Mouse (Mus musculus) liver (tissue): ENCODE measurements around the gene Gpr3.

Source experiments
- DNase-seq: peaks from one replicate; pipeline ENCODE4 v3.0.0-alpha.2; 2020; ENCODE audit warnings: mixed read lengths

Gpr3 gene

DNA sequence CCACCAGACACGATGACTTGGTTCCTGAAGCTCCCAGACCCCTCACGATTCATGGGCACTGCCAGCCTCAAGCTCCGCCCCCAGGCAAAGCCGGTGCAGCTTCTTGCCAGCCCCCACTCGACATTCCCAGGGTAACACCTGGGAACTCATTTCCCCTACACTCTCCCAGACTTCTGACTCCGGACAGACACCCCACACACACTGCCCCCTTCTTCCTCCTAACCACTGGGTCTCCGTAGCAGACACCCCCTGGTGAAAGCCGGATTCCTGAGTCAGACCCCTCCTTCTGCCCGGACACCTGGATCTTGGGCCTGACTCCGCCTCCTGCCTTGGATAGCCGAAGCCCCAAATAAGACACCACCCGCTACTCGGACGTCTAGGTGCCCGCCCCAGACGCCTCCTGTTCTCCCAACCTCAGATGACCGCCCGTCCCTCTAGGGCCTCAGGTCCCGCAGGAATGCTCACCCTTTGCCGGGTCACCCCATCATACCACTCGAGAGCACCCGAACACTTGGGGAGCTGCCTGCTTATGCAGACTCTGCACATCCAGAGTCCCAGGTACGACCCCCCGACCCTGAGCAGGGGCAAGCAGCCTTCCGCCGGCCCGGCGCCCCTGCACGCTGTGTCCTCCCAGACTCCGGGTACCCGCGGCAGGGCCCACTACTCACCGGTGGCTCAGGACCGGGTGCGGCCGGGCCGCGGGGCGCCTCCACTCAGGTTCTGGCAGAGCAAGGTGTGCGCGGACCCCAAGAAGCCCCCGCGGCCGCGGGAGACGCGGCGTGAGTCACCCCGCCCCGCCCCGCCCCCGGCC, at the start of gene Gpr3, which contains the start of gene Cd164l2:
TSS of gene Gpr3 (minus strand) at position 786 of the 811 bp plus-strand sequence.
TSS of gene Cd164l2 (plus strand) at position 381 of the 811 bp plus-strand sequence.
- no peak for DNase-seq

DNA sequence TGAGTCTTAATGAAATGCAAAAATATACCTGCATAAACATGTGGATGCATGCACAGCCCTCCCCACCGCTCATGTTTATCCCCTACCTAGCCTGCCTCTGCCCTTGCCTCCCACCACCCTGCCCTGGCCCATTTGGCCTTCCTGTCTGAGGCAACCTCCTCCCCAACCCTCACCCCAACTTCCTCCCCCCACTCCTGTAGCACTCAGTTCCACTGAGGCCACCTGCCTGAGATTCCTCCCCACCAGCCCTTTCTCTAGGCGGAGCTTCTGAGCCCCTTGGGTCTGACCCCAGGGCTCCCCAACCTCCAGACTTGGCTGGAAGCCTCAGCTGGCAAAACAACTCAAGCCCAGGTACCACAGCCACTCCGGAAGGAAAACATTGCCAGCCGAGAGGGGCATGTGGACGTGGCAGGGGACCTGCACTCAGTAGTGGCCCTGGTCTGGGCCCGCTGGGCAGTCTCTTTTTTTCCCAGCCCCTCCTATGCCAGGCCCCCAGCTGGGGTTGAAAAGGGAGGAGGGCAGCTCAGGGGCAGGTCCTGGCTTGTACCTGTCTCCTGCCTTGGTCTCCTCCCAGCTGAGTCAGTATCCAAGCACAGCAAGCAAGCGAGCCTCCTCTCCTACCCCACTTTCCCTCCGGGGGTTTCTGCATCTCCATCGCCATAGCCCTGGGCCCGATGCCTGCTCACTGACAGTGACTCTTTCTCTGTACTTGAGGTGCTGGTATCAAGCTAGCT, 49.5 kb upstream of the Gpr3 start:
- no peak for DNase-seq

DNA sequence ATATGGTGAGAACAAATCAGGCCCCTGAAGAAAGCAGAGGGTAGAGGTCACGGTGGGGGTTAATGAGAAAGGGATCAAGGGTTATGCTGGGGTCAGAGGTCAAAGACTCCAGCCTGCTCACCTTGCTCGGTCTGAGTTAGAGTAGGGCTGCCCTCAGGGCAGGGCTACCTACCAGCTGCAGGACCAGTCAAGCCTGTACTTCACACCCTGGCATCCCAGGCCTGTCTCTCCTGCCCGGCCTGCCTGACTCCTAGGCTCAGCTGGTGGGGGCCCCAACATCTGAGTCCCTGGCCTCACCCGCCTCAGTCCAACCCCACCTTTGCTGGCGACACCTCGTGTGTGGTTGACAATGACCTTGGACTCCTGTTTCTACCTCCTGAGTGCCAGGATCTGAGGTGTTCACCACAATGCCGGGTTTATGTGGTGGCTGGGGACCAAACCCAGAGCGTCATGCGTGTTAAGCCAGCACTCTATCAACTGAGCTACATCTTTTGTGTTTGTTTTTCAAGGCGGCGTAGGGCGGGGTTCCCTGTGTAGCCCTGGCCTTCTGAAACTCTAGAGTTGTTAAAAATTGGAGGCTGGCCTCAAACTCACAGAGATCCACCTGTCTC, 45.6 kb upstream of the Gpr3 start:
- no peak for DNase-seq

DNA sequence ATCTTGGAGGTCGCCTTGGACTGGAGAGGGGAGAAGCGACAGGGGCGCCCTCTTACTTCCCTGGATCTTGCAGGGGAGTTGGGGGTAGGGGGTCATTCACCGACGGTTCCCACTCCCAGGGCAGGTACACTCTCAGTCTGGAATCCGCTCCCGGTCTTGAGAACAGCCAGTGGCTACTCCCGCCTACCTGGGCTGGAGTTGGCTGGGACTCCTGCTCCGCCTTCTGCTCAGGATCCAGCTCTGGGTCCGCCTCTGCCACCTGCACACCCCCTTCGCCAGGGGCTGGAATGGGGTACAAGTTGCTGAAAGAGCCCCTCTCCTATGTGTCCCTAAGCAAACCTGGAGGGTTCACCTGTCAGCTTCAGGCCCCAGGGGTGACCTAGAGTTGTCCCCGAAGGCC, 44.9 kb upstream of the Gpr3 start:
- no peak for DNase-seq

DNA sequence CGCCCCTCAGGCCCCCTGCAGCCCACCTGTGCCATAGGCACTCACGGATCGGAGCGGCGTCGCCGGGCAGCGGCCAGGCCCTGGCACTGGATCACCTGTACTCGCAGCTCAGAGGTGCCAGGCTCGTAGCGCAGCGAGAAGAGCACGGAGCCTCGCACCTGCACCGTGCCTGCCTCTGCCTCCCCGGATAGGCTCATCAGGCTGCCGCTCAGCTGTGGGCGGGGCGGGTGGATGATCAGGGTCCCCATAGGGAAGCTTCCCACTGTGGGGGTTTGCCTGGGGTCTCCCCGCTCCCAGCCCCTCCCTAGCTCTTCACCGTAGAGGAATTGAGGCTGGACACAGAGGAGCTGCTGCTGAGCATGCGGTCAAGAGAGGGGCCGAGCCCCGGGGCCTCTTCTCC, 44.5 kb upstream of the Gpr3 start:
- DNase-seq, result no peak

DNA sequence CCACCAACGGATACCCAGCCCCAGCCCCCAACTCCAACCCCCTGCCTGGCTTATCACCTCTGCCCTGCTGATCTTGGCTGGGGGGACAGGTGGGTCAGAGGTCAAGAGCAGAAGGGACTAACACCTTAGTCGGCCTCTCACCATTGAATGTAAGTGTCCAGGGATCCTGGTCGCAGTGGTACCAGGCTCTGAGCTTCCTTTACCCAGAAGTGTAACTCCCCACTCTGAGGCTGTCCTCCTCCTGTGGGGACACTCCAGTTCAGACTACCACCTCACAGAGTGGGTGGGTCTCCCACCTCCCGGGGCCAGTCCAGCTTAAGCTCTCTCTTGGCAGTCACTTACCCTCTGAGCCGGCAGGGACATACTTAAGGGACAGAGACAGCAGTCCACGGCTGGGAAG, 43.1 kb upstream of the Gpr3 start:
- DNase-seq, result no peak

GRCm38 (mm10) chr4:133253412-133253811, 41.1 kb upstream of the Gpr3 start:
- DNase-seq, result no peak

DNA sequence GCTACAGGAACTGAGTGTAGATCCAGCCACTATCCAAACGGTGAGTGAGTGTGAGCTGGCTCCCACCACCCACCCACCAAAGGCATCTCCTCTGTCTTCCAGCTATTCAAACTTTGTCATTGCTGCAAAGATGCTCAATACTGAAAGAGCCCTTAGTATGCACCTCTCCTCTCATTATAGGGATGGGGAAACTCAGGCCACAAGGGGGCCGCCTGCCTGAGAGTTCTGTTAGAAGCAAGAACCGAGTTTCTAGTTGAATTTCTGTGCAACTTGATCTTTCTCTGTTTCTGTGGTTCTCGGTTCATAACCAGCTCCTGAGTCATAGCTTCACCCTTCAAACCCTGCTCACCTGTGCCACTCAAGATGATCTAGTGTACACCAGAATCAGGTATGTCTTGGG, 39.8 kb upstream of the Gpr3 start:
- no peak for DNase-seq

- DNase-seq, result peak; percentile 22
Measured at GRCm38 (mm10) chr4:133251214-133251613, 38.9 kb upstream of the Gpr3 start.

DNA sequence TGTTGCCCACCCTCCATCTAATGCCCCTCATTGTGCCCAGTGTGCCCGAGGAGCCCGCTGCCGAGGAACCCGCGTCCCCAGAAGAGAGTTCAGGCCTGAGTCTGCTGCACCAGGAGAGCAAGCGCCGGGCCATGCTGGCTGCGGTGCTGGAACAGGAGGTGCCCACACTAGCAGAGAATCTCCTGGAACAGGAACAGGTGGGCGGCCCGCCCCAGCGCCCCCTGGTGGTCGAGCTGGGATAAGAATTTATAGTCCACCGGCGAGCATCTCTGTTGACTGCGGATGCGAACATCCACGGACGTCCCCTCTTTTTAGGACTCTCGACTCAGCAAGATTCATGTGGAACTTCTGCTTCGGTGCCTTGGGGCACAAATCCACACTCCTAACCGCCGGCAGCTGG, 38.3 kb upstream of the Gpr3 start:
- peak; percentile 87 for DNase-seq

- DNase-seq, result peak; percentile 84
Measured at GRCm38 (mm10) chr4:133247806-133248449, 35.6 kb upstream of the Gpr3 start.

GRCm38 (mm10) chr4:133247072-133247471, 34.7 kb upstream of the Gpr3 start:
- DNase-seq, result no peak

- no peak for DNase-seq
Measured at GRCm38 (mm10) chr4:133244289-133244688, 32.0 kb upstream of the Gpr3 start.

GRCm38 (mm10) chr4:133243538-133243937, 31.2 kb upstream of the Gpr3 start:
- no peak for DNase-seq

- DNase-seq, result no peak
Measured at GRCm38 (mm10) chr4:133242710-133243109, 30.4 kb upstream of the Gpr3 start.

- no peak for DNase-seq
Measured at GRCm38 (mm10) chr4:133241910-133242309, 29.6 kb upstream of the Gpr3 start.

GRCm38 (mm10) chr4:133240934-133241908, 28.9 kb upstream of the Gpr3 start:
- peak; percentile 94 for DNase-seq

DNA sequence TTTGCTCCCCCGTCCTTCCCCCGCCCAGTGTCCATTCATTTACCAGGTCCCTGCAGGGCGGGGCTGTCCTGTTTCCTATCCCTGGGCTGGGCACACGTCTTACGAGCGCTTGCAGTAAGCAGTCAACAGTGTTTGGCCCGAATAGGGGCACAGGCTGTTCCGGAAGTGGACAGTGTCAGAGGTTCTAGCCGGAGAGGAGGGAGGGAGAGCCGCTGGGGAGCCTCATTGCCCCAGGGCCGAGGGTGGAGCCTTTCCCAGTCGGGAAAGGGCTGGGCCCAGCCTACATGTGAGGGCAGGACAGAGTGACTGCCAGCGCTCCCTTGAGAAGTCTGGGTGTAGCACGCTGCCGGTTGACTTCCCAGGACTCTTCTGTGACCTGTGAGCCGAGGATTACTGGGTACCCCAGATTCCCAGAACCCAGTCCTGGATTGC, 28.2 kb upstream of the Gpr3 start, which contains the start of gene Map3k6:
TSS of gene Map3k6 (plus strand) at position 329 of the 432 bp plus-strand sequence.
- DNase-seq, result peak; percentile 75

DNA sequence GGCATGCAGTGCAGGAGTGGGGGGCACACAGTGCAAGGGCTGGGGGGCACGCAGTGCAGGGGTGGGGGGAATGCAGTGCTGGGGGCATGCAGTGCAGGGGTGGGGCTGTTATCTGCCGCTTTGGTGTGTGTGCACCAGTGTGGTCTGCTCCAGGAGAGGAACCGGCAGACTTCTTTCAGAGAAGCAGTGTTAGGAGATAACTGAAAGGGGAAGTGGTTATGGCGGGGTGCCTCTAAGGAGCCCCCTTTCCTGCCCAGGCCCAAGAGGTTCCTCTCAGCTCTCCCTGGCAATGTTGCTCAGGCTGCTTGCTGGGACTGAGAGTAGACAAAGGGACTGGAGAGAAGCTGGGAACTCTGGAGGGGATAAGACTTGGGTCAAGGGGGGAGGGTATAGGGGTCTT, 25.6 kb upstream of the Gpr3 start:
- DNase-seq, result peak; percentile 59

GRCm38 (mm10) chr4:133235415-133235814, 23.1 kb upstream of the Gpr3 start:
- no peak for DNase-seq

DNA sequence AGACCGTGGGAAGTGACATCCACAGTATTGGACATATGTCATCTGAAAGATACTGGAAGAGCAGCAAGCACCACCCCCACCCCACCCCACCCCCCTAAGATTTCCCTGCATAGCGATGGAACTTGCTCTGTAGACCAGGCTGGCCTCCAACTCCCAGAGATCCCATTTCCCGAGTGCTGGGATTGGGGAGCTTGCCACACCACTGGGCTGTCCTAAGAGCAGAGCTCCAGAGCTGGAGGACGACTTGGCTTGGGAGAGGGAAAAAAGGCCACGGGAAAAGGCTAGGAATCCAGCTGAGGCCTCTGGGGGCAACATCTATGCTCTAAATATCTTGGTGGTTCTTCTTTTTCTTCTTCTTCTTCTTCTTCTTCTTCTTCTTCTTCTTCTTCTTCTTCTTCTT, 22.4 kb upstream of the Gpr3 start:
- DNase-seq, result no peak
